Mouse (Mus musculus): ENCODE data around the gene Dctd.

- TF ChIP-seq CTCF (IDR thresholded peaks at IDR 0.05; ENCODE audit: borderline replicate concordance, control insufficient read depth, extremely low read depth, insufficient read depth, low read length, poor library complexity) = no peak
- TF ChIP-seq POLR2A (IDR thresholded peaks at IDR 0.05; ENCODE audit: control insufficient read depth, extremely low read depth, insufficient read depth, low read length, poor library complexity) = no peak
Observed at GRCm38 (mm10) chr8:48098081-48098639, 732 bp upstream of the Dctd start.
